In the genomic region with DNA sequence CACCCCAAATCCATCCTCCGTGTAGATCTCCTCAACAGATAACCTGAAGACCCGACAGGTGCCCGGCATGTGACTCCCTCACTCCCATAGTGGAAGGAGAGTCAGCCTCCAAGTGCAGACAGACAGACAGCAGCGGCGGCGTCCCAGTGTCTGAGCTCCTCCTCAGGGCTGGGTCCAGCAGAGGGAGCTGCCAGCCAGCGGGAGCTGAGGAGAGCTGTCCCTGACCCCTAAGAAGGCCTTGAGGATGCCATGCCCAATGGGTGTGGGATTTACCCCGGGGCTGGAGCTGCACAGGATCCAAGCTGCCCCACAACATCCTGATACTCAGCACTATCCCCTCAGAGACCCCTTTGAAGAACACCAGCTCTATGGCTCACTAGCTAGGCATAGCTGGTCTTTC, we compare ENCODE assay signal across 9 mouse cellular contexts.
A peak's percentile ranks its signal among the peaks of the same experiment; 100 is the strongest.
DNase-seq lines count a peak whose midpoint lies in the region; ATAC-seq lines count a peak whose summit lies in the region.
"Had no signal": no experiment of that assay in that cellular context is flagged by ENCODE, and none has a peak within 500 bp of the region (broad histone marks: within the 10 kb centered on the region; RNA-seq: fewer than 3 reads in every experiment).

No protein-coding gene starts in this region.

- intact Hi-C loops in left cerebral cortex, postnatal 25 days (cut with DNase I): loop anchor here (10.0 kb wide), 1 partner anchor 246 kb away; no protein-coding TSS in a partner anchor

- H3K4me1 ChIP-seq in midbrain, embryonic 11.5 days (ENCODE audit: control insufficient read depth, insufficient read depth, low read length): peaks cover 3% of the 10 kb centered on the region; the same call in 1 of the 2 replicates
- peaks cover 6% of the 10 kb centered on the region; the same call in 1 of the 2 replicates for H3K4me1 ChIP-seq in midbrain, embryonic 13.5 days (replicated peaks)
- H3K4me1 ChIP-seq in stomach, embryonic 14.5 days (ENCODE audit: control insufficient read depth, insufficient read depth, low read length): no peaks in the 10 kb centered on the region

- H3K4me3 ChIP-seq in midbrain, embryonic 11.5 days (ENCODE audit: low read depth, low read length): no peak overlapping the region
- H3K4me3 ChIP-seq in midbrain, embryonic 13.5 days (replicated peaks): no peak overlapping the region
- no peak overlapping the region for H3K4me3 ChIP-seq in stomach, embryonic 14.5 days (ENCODE audit: low read depth, low read length)
- H3K4me3 ChIP-seq: neural tube, embryonic 12.5 days had no signal

- no peak overlapping the region for H3K27ac ChIP-seq in midbrain, embryonic 11.5 days (ENCODE audit: low read depth, low read length)
- no peak overlapping the region for H3K27ac ChIP-seq in midbrain, embryonic 13.5 days
- H3K27ac ChIP-seq in stomach, embryonic 14.5 days (ENCODE audit: low read length): no peak overlapping the region
- H3K27ac ChIP-seq: neural tube, embryonic 12.5 days had no signal

- ATAC-seq in midbrain, embryonic 11.5 days (ENCODE audit: low FRiP score): no peak
- ATAC-seq in midbrain, embryonic 13.5 days: no peak
- 0 out of 2 replicates have a peak, but pooled peaks have one; percentile 20 for ATAC-seq in stomach, embryonic 14.5 days (ENCODE audit: insufficient number of reproducible peaks, insufficient read depth, low FRiP score, low read depth)
- no peak for ATAC-seq in cerebellum, adult (ENCODE audit: insufficient number of reproducible peaks, low FRiP score, low TSS enrichment)

- H3K27me3 ChIP-seq in midbrain, embryonic 11.5 days (ENCODE audit: control insufficient read depth, insufficient read depth, low read length): no peaks in the 10 kb centered on the region
- peaks cover 2% of the 10 kb centered on the region; the same call in 1 of the 2 replicates for H3K27me3 ChIP-seq in midbrain, embryonic 13.5 days
- H3K27me3 ChIP-seq in stomach, embryonic 14.5 days (ENCODE audit: control insufficient read depth, insufficient read depth, low read length): no peaks in the 10 kb centered on the region

- WGBS in midbrain, embryonic 11.5 days: 32% methylated on average over 8 of the region's 8 CpGs
- WGBS in midbrain, embryonic 13.5 days: 24% methylated on average over 8 of the region's 8 CpGs
- WGBS in stomach, embryonic 14.5 days: 29% methylated on average over 8 of the region's 8 CpGs

- peak; percentile 82 for DNase-seq in midbrain, embryonic 11.5 days (ENCODE audit: low spot score, missing footprints)
- DNase-seq in adrenal gland, postnatal 36 days: peak; percentile 84 to 89
- DNase-seq in heart, adult 8-10 months (ENCODE audit: low spot score): peak; percentile 62
- peak; percentile 82 for DNase-seq in kidney, postnatal 10 days
- no peak for DNase-seq in left cerebral cortex, postnatal 25 days (ENCODE audit: low spot score in 2 of 2)

- H3K9me3 ChIP-seq in midbrain, embryonic 11.5 days (ENCODE audit: control insufficient read depth, low read length): no peaks in the 10 kb centered on the region; the same call in 1 of the 2 replicates
- no peaks in the 10 kb centered on the region for H3K9me3 ChIP-seq in midbrain, embryonic 13.5 days
- peaks cover 5% of the 10 kb centered on the region; the same call in 1 of the 2 replicates for H3K9me3 ChIP-seq in stomach, embryonic 14.5 days (ENCODE audit: control insufficient read depth, low read depth, low read length)

- H3K36me3 ChIP-seq in midbrain, embryonic 11.5 days (ENCODE audit: control insufficient read depth, insufficient read depth, low read length): no peaks in the 10 kb centered on the region
- H3K36me3 ChIP-seq in midbrain, embryonic 13.5 days: no peaks in the 10 kb centered on the region
- no peaks in the 10 kb centered on the region for H3K36me3 ChIP-seq in stomach, embryonic 14.5 days (ENCODE audit: control insufficient read depth, insufficient read depth, low read length)
- H3K36me3 ChIP-seq: neural tube, embryonic 12.5 days had no signal

- no peak overlapping the region for H3K4me2 ChIP-seq in midbrain, embryonic 11.5 days
- no peak overlapping the region for H3K4me2 ChIP-seq in midbrain, embryonic 13.5 days (replicated peaks)
- H3K4me2 ChIP-seq in stomach, embryonic 14.5 days (replicated peaks; ENCODE audit: low read depth, low read length): no peak overlapping the region
- H3K4me2 ChIP-seq: neural tube, embryonic 12.5 days had no signal

- no peak overlapping the region for H3K9ac ChIP-seq in midbrain, embryonic 11.5 days (ENCODE audit: low read length)
- no peak overlapping the region for H3K9ac ChIP-seq in midbrain, embryonic 13.5 days (replicated peaks)
- no peak overlapping the region for H3K9ac ChIP-seq in stomach, embryonic 14.5 days (replicated peaks; ENCODE audit: low read depth, low read length)
- H3K9ac ChIP-seq: neural tube, embryonic 12.5 days had no signal

Comparison
In these comparisons a context has a peak if more than half of its experiments do, and no peak if none do; other contexts are left out.
1. DNase-seq: peak in midbrain, embryonic 11.5 days (single experiment), adrenal gland, postnatal 36 days (2 of 2), heart, adult 8-10 months (single experiment) and kidney, postnatal 10 days (single experiment); none in left cerebral cortex, postnatal 25 days (0 of 2).